Mouse (Mus musculus) liver, embryonic 15.5 days (tissue): ENCODE data around the gene Mcrip1. TPM values are rescaled to one million over a fixed set of nuclear protein-coding genes. Genes with fewer than 3 reads are reported as not detected.
A peak's percentile ranks its signal among the peaks of the same experiment; 100 is the strongest.

Experiments
- ATAC-seq: fragments of 200-750 bp; cut with Nextera tagmentation; 2 replicates; pipeline ENCODE4 v1.8.0; 2017; ENCODE audit warnings: moderate number of reproducible peaks, mild to moderate bottlenecking, moderate library complexity; ENCODE audit not compliant: insufficient read depth
- H3K27ac ChIP-seq: fragments of 300-500 bp; sonication (generic); replicated peaks from 2 replicates; pipeline ENCODE4 v1.5.1; 2015; ENCODE audit warnings: mild to moderate bottlenecking, inconsistent platforms
- H3K27me3 ChIP-seq: fragments of 300-500 bp; sonication (generic); 2 replicates; pipeline ENCODE4 v1.6.1; 2015; ENCODE audit warnings: mild to moderate bottlenecking, inconsistent platforms
- H3K36me3 ChIP-seq: fragments of 300-500 bp; sonication (generic); replicated peaks from 2 replicates; pipeline ENCODE4 v1.6.1; 2015; ENCODE audit warnings: moderate library complexity, mild to moderate bottlenecking, inconsistent platforms
- H3K4me1 ChIP-seq: fragments of 300-500 bp; sonication (generic); replicated peaks from 2 replicates; pipeline ENCODE4 v1.6.1; 2015; ENCODE audit warnings: inconsistent platforms
- H3K4me2 ChIP-seq: fragments of 300-500 bp; sonication (generic); 2 replicates; pipeline ENCODE4 v1.6.1; 2015; ENCODE audit warnings: moderate library complexity, mild to moderate bottlenecking, inconsistent platforms
- H3K4me3 ChIP-seq: fragments of 300-500 bp; sonication (generic); replicated peaks from 2 replicates; pipeline ENCODE4 v1.5.1; 2015; ENCODE audit warnings: mild to moderate bottlenecking, inconsistent platforms
- H3K9ac ChIP-seq: fragments of 300-500 bp; sonication (generic); 2 replicates; pipeline ENCODE4 v1.6.1; 2015; ENCODE audit warnings: moderate library complexity, mild to moderate bottlenecking, inconsistent platforms
- H3K9me3 ChIP-seq: fragments of 300-500 bp; sonication (generic); replicated peaks from 2 replicates; pipeline ENCODE4 v1.6.1; 2016; ENCODE audit warnings: inconsistent platforms
- WGBS: fragments of 180-500 bp; shearing (Covaris S2); methylation state at CpG from one replicate; pipeline ENCODE4 v1.1.7; 2015; ENCODE audit warnings: mixed read lengths; ENCODE audit not compliant: insufficient replicate concordance; 5-methylcytosine and 5-hydroxymethylcytosine counted together
- polyA plus RNA-seq: library from polyadenylated mRNA; unstranded; fragments of >200 nt; fragmentation: Nextera tagmentation; extraction: Ambion mirVana; gene quantifications from 2 replicates; pipeline ENCODE4 v1.2.1, GENCODE M21; 2015

Mcrip1 gene
- polyA plus RNA-seq, 1 experiment from 2014 or later: 41.8 TPM

GRCm38 (mm10) chr11:120498226-120498625 lies 51.3 kb downstream of the Mcrip1 start:
- WGBS: 78% methylated on average over 12 of the region's 12 CpGs
- ATAC-seq: no peak
- Histone ChIP-seq H3K4me2 (no peak overlapping the region), H3K36me3 (peaks cover 43% of the 10 kb centered on the region), H3K27ac (no peak overlapping the region), H3K27me3 (peaks cover 9% of the 10 kb centered on the region; the same call in 1 of the 2 replicates), H3K9ac (no peak overlapping the region), H3K9me3 (no peaks in the 10 kb centered on the region), H3K4me1 (peaks cover 17% of the 10 kb centered on the region), H3K4me3 (no peak overlapping the region)

GRCm38 (mm10) chr11:120497436-120497835 lies 52.1 kb downstream of the Mcrip1 start:
- H3K36me3 ChIP-seq: peaks cover 43% of the 10 kb centered on the region
- H3K4me1 ChIP-seq: peaks cover 25% of the 10 kb centered on the region
- H3K4me3 ChIP-seq: no peak overlapping the region
- peaks cover 9% of the 10 kb centered on the region; the same call in 1 of the 2 replicates for H3K27me3 ChIP-seq
- WGBS: 82% methylated on average over 3 of the region's 3 CpGs
- no peaks in the 10 kb centered on the region for H3K9me3 ChIP-seq
- ATAC-seq: no peak
- H3K27ac ChIP-seq: no peak overlapping the region
- no peak overlapping the region for H3K9ac ChIP-seq
- no peak overlapping the region for H3K4me2 ChIP-seq

- peaks cover 51% of the 10 kb centered on the region for H3K36me3 ChIP-seq
- WGBS: 67% methylated on average over 3 of the region's 3 CpGs
- peak overlapping the region; percentile 95; the same call in 1 of the 2 replicates for H3K4me3 ChIP-seq
- peaks cover 51% of the 10 kb centered on the region for H3K4me1 ChIP-seq
- peak overlapping the region; percentile 98 for H3K4me2 ChIP-seq
- 0 out of 2 replicates have a peak overlapping the region, but pooled peaks have one; percentile 5 for H3K9ac ChIP-seq
- no peaks in the 10 kb centered on the region for H3K27me3 ChIP-seq
- no peaks in the 10 kb centered on the region for H3K9me3 ChIP-seq
- H3K27ac ChIP-seq: no peak overlapping the region
- no peak for ATAC-seq
These were observed 55.6 kb downstream of the Mcrip1 start for GRCm38 (mm10) chr11:120493911-120494310.

GRCm38 (mm10) chr11:120493351-120493750 lies 56.2 kb downstream of the Mcrip1 start:
- Histone ChIP-seq H3K4me2 (peak overlapping the region; percentile 98), H3K9ac (peak overlapping the region; percentile 94), H3K27ac (peak overlapping the region; percentile 94; the same call in 1 of the 2 replicates), H3K4me1 (peaks cover 57% of the 10 kb centered on the region), H3K36me3 (peaks cover 55% of the 10 kb centered on the region), H3K9me3 (no peaks in the 10 kb centered on the region), H3K4me3 (peak overlapping the region; percentile 95), H3K27me3 (no peaks in the 10 kb centered on the region)
- ATAC-seq: no peak
- WGBS: 70% methylated on average over 3 of the region's 3 CpGs

Other genes with a start within 250 kb of the Mcrip1 start
- gene Actg1, start 201.2 kb downstream of the Mcrip1 start, polyA plus RNA-seq: 559 and 587 TPM in 2 replicates
- not detected in 2 replicates for gene Fscn2, start 188.2 kb downstream of the Mcrip1 start, polyA plus RNA-seq
- gene Faap100, start 171.0 kb downstream of the Mcrip1 start, polyA plus RNA-seq: 6.2 and 7.2 TPM in 2 replicates
- gene Nploc4, start 112.0 kb downstream of the Mcrip1 start, polyA plus RNA-seq: 20.6 and 24.3 TPM in 2 replicates
- gene Tspan10, start 107.1 kb downstream of the Mcrip1 start, polyA plus RNA-seq: not detected in 2 replicates
- gene Pde6g, start 96.2 kb downstream of the Mcrip1 start, polyA plus RNA-seq: 0.17 TPM in 1 of 2 replicates, not detected in the other
- 6.8 and 7.1 TPM in 2 replicates for gene Oxld1, start 91.7 kb downstream of the Mcrip1 start, polyA plus RNA-seq
- gene Ccdc137, start 91.6 kb downstream of the Mcrip1 start, polyA plus RNA-seq: 13.0 and 14.2 TPM in 2 replicates
- gene Arl16, start 82.1 kb downstream of the Mcrip1 start, polyA plus RNA-seq: 13.7 and 14.0 TPM in 2 replicates
- gene Mrpl12, start 65.1 kb downstream of the Mcrip1 start, polyA plus RNA-seq: 89.5 and 90.2 TPM in 2 replicates
- 42.8 and 46.5 TPM in 2 replicates for gene Slc25a10, start 57.9 kb downstream of the Mcrip1 start, polyA plus RNA-seq
- gene Gcgr, start 19.0 kb downstream of the Mcrip1 start, polyA plus RNA-seq: 16.9 and 20.5 TPM in 2 replicates
- gene Ppp1r27, start 1.4 kb upstream of the Mcrip1 start, polyA plus RNA-seq: 0.36 and 0.38 TPM in 2 replicates
- gene P4hb, start 23.5 kb upstream of the Mcrip1 start, polyA plus RNA-seq: 635 and 803 TPM in 2 replicates
- gene Arhgdia, start 31.9 kb upstream of the Mcrip1 start, polyA plus RNA-seq: 222 and 238 TPM in 2 replicates
- 253 and 277 TPM in 2 replicates for gene Alyref, start 48.6 kb upstream of the Mcrip1 start, polyA plus RNA-seq
- gene Anapc11, start 48.7 kb upstream of the Mcrip1 start, polyA plus RNA-seq: 76.2 and 79.0 TPM in 2 replicates
- 14.7 and 15.8 TPM in 2 replicates for gene Npb, start 58.8 kb upstream of the Mcrip1 start, polyA plus RNA-seq
- 138 and 165 TPM in 2 replicates for gene Pcyt2, start 68.2 kb upstream of the Mcrip1 start, polyA plus RNA-seq
- gene Sirt7, start 75.5 kb upstream of the Mcrip1 start, polyA plus RNA-seq: 32.3 and 36.9 TPM in 2 replicates
- 37.6 and 42.3 TPM in 2 replicates for gene Mafg, start 83.9 kb upstream of the Mcrip1 start, polyA plus RNA-seq
- gene Pycr1, start 94.0 kb upstream of the Mcrip1 start, polyA plus RNA-seq: 5.1 and 5.7 TPM in 2 replicates
- gene Myadml2, start 98.4 kb upstream of the Mcrip1 start, polyA plus RNA-seq: 0.29 and 1.0 TPM in 2 replicates
- gene Notum, start 111.4 kb upstream of the Mcrip1 start, polyA plus RNA-seq: 0.33 and 0.40 TPM in 2 replicates
- 45.1 and 47.9 TPM in 2 replicates for gene Aspscr1, start 123.2 kb upstream of the Mcrip1 start, polyA plus RNA-seq
- 80.9 and 88.4 TPM in 2 replicates for gene Cenpx, start 164.0 kb upstream of the Mcrip1 start, polyA plus RNA-seq
- gene Lrrc45, start 164.2 kb upstream of the Mcrip1 start, polyA plus RNA-seq: 9.7 and 11.5 TPM in 2 replicates
- 0.96 and 1.5 TPM in 2 replicates for gene Rac3, start 171.7 kb upstream of the Mcrip1 start, polyA plus RNA-seq
- gene Dcxr, start 177.6 kb upstream of the Mcrip1 start, polyA plus RNA-seq: 20.2 and 24.6 TPM in 2 replicates
- gene Cbr2, start 182.4 kb upstream of the Mcrip1 start, polyA plus RNA-seq: 0.37 TPM in 1 of 2 replicates, not detected in the other
- gene Hmga1b, start 213.1 kb upstream of the Mcrip1 start, polyA plus RNA-seq: 0.94 and 2.6 TPM in 2 replicates
- 11.5 and 12.0 TPM in 2 replicates for gene Rfng, start 234.5 kb upstream of the Mcrip1 start, polyA plus RNA-seq
- gene Gps1, start 234.5 kb upstream of the Mcrip1 start, polyA plus RNA-seq: 72.0 and 77.3 TPM in 2 replicates
- 58.3 and 61.3 TPM in 2 replicates for gene Dus1l, start 246.7 kb upstream of the Mcrip1 start, polyA plus RNA-seq